Mouse (Mus musculus) erythroid progenitor cell, adult 5-6 weeks (primary cell): Measurements from ENCODE around the gene Ror2. TPM values are rescaled to one million over a fixed set of nuclear protein-coding genes. Genes with fewer than 3 reads are reported as not detected.

Source experiments
- ATAC-seq: replicated peaks from 2 replicates; pipeline ENCODE4 v1.8.0; 2016; ENCODE audit warnings: moderate number of reproducible peaks, mild to moderate bottlenecking, moderate TSS enrichment, inconsistent platforms; ENCODE audit not compliant: poor library complexity, low FRiP score, severe bottlenecking
- total RNA-seq, 2 experiments: library from RNA; stranded (forward) in 1 of 2; stranded (reverse) in 1 of 2; fragments of 150-400 nt in 1 of 2; fragments of 186-747, 209-891 nt in 1 of 2; gene quantifications; 2 replicates each; pipeline versions ENCODE4 v1.2.3 to v1.2.4; 2015 to 2017; ENCODE audit warnings: low replicate concordance in 2 of 2

Gene Ror2
- total RNA-seq, 2 experiments from 2014 or later, result not detected

DNA sequence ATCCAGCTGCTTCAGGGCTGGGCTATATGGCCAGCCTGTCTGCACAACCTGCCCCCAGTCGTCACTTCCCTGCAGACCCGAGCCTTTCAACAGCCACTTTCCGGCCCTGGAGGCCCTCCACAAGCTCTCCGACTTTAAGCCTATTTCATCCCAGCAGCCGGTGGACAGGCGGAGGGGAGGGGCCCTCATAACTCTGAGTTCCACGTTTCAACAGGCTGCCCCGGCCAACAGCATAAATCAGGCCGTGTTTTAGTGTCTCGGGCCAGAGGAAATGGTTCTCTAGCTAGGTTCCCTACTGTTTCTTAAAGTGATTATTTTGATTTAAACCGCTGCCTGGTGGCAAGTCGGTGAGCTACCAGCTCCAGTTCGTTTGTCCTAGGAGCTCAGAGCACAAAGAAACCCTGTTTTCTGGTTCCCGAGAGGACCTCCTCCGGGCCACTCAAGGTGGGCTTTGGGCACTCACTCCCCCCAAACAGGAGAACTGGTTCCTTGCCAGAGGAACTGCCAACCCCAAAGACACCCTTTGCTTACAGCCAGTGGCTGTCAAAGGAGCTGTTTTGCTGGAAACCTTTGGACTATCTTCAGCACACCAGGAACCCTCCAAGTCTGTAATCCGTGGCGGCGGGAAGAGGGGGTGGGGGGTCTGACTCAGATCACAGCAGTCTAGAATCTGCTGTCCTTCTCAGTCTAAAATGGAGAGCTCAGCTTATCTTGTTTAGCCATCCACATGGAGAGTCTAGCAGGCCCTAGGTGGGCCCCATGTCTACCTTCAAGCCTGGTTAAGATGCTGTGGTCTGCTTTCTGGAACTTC, 84.1 kb downstream of the Ror2 start:
- ATAC-seq, result no peak

DNA sequence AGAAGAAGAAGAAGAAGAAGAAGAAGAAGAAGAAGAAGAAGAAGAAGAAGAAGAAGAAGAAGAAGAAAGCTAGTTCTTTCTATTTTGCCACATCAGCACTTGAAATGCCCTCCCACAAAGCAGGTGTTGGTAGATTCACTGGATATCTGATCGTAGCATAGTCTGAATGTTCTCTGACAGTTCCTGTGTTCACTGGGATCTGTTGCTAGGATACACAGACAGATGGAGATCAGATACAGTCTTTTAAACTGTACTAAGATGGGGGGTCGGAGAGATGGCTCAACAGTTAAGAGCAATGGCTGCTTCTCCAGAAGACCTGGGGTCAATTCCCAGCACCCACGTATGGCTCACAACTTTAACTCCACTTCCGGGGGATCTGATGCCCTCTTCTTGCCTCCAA, 85.8 kb downstream of the Ror2 start:
- no peak for ATAC-seq

DNA sequence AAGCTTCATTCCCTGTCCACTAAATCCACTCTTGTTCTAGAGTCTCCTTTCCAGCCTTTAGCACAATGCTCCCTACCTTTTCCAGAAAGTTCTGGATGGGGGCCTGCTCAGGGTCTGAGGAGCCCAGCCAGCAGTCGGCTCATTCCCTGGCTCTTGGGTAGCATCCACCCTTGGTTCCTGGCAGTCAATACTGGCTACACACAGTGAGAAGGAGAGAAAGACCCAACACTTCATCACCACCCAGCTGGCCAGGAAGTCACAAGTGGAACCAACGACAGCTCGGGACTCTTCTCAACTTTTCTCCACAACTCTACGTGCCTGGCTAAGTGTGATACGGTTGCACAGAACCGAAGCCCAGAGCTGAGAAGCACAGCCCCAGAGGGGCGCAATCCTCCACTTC, 86.7 kb downstream of the Ror2 start:
- ATAC-seq, result no peak

DNA sequence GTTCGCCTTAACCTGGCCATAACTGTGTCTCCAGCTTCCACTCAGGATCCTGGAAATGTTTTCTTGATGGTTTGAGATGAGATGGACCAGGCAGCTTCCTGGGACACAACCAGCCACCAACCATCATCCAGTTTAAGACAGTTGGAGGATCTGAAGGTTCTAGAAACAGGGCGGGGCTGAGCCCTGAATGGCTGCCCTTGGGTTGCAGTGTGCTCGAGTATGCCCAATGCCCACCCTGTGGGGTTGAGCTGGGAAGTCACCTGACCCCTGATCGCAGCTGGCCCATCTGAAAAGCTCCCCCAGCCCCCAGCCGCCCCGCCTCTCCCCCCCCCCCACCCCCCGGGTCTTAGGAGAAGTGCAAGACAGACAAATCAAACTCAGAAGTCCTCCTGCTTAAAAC, 89.2 kb downstream of the Ror2 start:
- ATAC-seq, result no peak

DNA sequence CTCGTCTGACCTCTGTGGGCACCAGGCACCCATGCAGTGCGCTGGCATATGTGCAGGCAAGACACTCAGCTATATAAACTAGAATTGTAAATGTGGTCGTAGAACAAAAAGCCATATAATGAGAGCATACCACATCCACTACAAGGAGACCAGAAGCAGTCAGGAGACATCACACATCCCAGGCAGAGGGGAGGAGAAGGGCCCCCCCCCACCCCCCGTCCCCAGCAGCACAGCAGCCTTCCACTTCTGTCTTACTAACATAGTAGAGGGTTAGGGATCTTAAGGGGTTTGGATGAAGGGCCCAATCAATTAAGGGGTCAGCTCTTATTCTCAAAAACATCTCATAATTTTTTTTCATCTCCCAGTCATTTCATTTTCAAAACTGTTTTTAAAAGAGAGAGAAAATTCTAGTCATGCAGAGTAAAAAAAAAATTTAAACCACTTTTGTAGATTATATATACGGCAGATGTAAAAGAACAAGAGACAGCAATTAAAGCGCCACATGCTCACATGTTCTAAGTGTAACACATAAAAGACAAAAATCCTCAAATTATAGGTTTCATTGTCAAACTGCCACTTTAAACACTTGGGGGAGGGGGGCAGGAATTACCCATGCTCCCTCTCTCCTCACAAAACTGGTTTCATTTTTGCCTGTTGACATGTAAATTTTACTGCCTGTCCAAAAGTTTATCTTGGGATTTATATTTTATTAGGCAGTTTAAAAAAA, 89.8 kb downstream of the Ror2 start:
- ATAC-seq, result no peak

DNA sequence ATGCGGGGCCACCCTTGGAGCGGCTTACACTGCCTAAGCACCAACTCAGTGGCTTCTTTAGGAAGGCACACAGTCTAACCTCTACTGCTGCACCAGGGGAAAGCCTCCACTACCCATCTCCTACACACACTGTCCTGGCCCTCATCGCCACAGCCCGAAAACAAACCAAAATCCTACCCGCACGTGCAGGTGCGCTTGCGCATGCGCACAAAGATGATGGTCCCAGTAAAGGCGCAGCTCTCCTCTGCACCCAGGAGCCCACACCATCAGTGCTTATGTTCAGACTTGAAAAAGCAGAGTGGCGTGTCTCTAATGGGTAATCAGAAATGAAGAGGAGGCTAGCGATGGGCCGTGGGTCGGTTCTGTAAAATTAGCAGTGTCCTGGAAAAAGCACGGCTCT, 91.6 kb downstream of the Ror2 start:
- ATAC-seq, result no peak

DNA sequence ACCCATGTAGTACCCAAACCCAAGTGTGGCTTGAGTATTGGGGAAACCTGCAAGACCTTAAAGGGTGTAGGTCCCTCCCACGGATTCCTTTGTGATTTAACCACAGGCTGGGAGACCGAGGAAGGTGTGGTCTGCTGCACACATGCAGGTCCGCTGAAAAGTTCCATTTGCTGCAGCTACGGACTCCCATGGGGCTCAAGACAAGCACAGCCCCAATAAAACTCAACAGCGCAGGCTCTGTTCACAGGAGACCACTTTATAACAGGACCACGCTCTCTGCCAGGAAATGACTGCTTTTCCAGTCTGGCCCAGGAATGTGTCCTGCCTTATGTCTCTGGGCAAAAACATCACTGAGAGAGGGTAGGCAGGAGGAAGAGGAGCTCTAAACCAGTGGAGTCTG, 92.2 kb downstream of the Ror2 start:
- ATAC-seq, result no peak

DNA sequence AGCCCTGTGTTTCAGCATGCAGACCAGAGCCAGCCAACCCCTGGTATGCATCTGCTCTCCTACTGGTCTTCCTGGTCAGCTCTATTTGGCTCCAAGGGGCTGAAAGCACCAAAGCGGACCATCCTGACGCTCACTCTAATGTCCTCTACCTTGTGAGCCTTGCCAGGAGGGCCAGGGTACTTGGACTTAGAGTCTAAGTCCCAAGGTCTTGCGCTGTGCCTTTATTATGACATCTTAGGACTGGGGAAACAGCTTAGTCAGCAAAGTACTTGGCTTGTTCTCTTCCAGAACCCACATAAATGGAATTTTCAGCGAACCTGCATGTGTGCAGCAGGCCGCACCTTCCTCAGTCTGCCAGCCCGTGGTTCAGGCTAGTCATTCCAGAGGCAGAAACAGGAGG, 93.6 kb downstream of the Ror2 start:
- ATAC-seq, result no peak

DNA sequence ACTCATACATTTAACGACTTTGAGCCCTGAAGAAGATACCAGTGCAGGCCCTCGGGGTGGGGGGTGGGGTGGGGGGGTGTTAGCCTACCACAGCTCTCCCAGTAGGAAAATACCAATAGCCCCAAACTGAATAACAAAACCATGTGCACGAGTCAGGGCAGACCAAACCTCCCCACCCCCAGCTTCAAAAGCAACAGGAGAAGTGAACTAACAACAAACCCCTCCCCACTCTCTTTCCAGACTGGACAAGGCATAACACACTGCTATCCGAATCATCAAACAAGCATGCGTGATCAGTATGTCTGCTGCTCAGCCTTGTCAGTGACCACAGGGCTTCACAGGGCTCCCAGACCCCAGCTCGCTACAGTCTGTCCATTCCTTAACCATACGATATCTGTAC, 94.3 kb downstream of the Ror2 start:
- ATAC-seq, result no peak

DNA sequence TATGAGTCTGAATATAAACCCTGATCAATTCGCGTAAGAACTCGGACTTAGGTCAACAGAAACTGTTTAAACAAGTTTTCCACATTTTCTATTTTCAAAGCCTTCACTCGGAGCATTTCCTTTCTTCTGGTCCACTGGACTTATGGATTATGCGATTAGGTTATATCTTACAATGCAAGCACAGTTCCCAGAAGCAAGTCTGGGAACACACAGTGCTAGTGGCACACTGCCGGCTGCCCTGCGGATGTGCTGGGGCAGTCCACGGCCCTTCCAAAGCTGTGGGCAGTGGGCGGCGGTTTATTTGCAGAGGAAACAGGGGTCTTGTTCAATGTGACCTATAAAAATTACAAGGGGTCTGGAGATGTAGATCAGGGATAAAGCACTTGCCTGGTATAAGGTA, 97.0 kb downstream of the Ror2 start:
- ATAC-seq, result no peak

DNA sequence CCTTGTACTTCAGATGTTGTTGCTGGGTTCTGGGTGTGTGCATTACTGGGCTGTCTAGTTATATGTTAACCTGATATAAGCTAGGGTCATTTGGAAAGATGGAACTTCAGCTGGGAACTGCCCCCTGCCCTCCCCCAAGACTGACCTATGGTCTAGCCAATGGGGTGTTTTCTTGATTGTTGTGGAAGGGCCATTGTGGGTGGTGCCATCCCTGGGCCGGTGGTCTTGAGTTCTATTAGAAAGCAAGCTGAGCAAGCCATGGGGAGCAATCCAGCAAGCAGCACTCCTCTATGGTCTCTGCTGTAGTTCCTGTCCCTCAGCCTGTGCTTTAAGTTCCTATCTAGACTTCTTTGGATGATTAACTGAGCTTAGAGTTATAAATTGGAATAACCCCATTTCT, 101.1 kb downstream of the Ror2 start:
- no peak for ATAC-seq

DNA sequence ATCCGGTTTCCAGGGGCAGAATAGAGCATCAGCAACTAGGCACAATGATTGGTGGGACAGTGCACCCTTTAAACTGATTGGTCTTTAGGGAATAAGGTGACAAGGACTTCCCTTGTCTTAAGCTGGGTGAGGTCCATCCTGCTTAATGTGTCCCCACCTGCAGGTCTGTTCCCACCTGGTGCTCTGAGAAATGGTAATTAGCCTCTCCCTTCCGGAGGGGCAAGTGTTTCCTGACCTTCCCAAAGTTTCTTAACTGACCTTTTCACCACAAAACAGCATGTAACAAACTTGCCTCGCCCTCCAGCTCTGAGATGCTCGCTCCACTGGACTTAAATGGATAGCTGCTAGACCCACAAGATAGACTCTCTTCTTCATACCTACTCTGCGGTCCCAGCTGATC, 101.8 kb downstream of the Ror2 start:
- ATAC-seq, result no peak

DNA sequence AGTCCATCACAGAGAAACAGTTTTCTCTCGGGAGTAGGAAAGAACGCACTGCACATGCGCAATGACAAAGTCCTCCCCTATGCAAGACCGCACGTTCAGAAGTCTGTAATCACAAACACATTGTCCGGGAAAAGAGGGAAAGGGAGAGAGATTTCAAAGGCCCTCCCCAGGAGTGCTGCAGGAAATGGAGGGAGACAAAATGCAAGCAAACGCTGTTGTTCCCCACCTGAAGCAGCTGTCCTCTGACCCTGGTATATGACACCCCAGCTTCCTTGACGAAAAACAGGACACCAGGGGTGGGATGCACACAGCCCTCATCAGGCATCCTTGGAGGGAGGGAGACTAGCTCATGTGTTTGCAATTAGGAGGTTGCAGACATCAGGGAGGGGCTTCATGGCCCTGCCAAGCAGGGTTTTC, 102.8 kb downstream of the Ror2 start:
- no peak for ATAC-seq

DNA sequence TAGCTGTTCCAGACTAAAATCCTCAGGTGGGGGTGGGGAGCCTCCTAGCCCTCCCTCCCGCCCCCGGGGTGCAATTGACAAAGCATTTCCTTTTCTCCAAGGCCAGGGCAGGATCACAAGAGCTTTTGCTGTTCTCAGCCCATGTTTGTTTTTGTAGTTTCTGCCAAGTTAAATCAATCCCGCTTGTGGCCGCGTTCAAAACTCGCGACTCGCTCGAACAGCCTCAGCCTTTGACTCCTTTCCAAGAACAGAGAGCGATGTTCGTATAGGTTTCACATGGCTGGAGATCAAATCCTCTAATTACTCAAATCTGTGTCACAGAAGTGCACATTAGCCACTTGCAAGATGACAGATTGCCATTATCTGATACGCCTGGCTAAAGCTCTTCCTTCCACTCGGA, 107.3 kb downstream of the Ror2 start:
- ATAC-seq, result no peak

DNA sequence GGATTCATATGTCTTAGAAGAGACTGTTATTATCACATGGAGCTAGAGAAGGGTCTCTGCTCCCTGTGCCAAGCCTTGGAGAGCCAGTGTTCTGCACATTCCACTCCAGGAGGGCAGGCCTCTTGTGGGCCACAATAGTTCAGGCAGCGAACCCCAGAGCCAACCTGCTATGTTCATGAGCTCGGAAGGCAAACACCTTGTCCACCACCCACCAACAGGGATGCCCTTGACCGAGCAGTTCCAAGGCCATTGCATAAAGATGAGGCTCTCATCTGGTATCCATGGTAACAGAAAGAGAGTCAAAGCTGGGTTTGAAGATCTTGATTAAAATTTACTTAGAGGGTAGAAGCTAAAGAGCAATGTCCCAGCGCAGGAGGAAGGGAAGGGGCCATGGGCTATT, 107.8 kb downstream of the Ror2 start:
- no peak for ATAC-seq

DNA sequence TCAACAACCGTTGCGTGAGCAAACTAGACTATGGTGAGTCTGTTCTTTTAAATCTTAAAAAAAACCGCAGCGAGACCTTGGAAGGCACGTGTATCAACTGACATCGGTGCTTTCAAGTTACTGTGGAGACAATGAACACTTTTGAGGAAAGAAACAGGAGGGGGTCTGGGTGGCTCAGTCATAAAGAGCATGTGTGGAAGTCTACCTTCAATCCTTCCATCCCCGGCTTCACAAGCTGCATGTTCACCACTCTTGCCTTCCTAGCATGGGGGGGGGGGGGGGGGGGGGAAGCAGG, 108.6 kb downstream of the Ror2 start:
- no peak for ATAC-seq

DNA sequence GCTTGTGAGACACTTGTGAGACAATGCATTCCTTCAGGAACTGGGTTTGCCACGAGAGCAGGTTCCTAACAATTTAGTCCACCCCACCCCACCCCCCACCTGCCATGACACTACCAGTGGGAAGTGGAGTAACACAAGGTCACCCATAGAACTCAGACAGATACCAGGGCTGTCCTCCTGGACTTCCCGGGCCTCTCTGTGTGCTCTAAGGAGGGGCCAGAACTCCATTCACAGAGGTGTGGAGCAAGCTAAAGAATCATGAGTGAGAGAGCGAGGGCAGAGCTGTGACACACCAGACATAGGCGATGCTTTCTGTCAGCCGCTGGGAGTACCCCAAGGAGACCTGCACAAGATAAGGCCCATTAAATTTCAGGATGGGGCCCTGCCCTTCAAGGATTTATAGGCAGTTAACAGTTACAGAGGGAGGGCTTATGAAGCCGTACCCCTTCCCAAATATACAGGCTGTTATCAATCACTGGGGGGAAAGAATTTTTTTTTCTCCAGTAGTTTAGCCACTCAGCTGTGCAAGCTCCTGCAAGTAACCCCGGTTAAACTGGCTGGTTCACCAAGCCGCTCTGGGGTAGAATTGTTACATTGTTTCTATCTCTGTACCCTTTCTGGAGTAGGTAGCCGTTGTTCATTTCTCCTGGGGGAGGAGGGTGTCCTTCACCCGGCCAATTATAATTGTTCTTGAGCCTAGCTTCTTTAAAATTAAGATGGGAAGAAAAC, 109.1 kb downstream of the Ror2 start:
- ATAC-seq, result no peak

DNA sequence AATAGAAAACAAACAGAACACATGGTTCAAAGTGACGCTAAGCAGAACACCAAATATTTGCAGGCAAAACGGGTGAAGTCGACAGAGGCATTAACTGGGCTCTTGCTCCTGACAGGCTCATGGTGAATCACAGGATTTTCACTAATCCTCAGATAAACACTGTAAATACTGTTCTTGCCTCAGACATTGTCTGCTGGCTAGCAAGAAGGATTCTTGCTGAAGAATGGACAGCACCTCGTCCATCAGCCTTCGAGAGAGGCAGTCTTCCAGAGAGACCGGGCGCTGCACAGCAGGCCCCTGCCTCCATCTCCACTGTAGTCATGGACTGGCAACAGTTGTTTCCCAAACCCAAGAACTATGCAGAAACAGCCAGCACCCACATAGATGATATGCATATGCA, 110.9 kb downstream of the Ror2 start:
- no peak for ATAC-seq

DNA sequence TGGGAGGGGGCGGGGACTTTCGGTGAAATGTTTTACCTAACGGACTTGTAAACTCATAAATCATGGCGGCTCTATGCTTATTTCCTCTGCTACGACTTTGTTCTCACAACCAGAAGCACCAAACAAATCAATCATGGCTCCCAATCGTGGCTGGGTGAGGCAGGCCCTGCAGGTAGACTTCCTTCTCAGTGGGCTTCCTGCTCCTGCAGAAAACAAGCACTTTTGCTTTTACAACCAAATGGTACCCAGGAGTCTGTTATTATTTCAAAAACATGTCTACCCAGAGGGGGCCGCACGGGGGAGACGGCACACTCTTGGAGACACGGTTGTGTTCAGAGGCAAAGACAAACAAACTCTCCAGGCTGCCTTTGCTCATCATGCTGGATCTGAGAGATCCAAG, 122.3 kb downstream of the Ror2 start:
- ATAC-seq, result no peak

DNA sequence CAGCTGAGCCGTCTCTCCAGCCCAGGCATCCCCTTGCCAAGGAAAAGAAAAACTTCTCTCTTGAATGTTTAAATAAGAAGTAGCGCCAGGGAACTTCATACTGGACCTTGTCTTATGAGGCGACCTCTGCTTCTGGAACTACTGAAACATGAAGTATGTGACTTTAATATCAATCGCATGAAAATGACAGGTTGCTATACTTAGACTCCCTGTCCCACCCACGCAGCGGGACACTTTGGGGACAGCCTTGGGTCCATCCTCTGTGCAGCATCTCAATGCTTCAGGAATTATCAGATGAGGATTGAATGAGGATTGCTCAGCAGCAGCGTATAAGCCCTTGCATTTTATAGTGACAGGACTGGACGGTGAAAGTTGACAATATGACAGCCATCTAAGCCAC, 122.9 kb downstream of the Ror2 start:
- ATAC-seq, result no peak

DNA sequence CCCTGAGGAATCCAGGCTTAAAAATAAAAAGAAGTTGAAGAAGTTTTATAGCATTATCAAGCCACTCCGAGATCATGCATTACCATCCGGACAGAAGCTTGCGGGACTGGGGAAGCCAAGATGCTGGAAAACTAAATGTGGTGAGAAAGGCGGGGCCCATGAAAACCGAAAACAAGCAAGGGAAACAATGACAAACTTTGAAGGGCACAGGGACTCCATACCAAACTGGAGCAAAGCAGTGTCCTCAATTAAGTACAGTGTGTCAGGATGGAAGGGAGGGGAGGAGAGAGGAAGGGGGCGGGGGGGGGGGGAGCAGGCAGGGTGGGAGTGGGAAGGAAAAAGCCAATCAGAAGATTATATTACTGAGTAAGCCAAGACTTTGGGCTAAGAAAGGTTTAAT, 126.4 kb downstream of the Ror2 start:
- no peak for ATAC-seq
